Mouse (Mus musculus) adrenal gland, postnatal 36 days (tissue): Measurements from ENCODE around the gene Rab44. TPM values are rescaled to one million over a fixed set of nuclear protein-coding genes. Genes with fewer than 3 reads are reported as not detected.
A peak's percentile ranks its signal among the peaks of the same experiment; 100 is the strongest.
"Not testable (repeated sequence)": the region's sequence is repeated elsewhere in the genome, so short reads cannot be mapped to it uniquely, and the experiment has no call there.

Experiments
- DNase-seq, 2 experiments: peaks; one replicate each; pipeline ENCODE4 v3.0.0; 2021; ENCODE audit warnings: mixed read lengths in 1 of 2
- total RNA-seq, 2 experiments: library from RNA; stranded (reverse); gene quantifications; 2 replicates each; pipeline ENCODE4 v1.2.3; 2021

Gene Rab44
- total RNA-seq, 2 experiments from 2014 or later: 0.20 to 0.50 TPM

DNA sequence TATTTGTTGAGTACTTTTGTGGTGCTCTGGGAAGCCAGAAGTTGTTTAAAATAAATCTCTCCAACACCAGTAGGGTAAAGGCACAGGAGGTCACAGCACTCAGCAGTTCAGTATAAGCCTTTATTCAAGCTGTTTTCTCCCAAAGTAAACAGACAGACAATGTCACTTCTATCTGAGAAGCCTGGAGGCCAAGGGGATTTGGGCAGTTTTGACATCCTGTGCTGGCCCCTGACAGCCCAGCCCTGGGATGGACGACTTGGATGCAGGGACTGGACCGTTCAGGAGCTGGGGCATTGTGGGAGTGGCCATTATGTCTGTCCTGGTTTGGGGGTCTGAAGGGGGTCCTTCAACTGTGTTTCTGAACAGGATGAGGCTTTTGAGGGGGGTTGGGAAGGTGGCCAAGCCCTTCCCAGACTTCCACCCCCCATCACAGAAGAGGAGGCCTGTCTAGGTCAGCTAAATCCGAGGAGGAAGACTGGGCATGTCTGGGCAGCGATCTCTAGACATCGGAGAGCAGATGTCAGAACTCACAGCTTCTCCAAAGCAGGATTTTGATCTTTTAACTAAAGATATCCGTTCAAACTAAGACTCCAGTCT lies 22.5 kb upstream of the Rab44 start:
- DNase-seq: no peak

DNA sequence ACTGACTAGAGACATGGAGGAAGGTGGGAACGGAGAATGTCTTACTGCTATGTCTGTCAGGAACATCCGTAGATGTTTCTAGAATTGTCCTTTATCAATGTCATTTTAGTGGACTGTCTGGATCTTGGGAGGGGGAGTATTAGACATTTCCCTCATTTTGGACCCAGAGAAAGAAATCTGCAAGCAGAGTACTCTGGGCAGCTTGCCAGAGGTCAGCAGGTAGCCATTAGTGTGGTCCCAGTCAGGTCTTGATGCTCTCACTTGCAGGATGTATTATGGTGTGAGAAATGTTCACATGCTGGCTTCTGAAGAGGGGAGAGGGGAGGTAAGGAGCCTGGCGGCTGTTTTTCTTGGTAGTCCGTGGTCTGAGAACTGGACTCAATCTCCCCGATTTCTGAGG lies 21.4 kb upstream of the Rab44 start:
- no peak for DNase-seq

DNA sequence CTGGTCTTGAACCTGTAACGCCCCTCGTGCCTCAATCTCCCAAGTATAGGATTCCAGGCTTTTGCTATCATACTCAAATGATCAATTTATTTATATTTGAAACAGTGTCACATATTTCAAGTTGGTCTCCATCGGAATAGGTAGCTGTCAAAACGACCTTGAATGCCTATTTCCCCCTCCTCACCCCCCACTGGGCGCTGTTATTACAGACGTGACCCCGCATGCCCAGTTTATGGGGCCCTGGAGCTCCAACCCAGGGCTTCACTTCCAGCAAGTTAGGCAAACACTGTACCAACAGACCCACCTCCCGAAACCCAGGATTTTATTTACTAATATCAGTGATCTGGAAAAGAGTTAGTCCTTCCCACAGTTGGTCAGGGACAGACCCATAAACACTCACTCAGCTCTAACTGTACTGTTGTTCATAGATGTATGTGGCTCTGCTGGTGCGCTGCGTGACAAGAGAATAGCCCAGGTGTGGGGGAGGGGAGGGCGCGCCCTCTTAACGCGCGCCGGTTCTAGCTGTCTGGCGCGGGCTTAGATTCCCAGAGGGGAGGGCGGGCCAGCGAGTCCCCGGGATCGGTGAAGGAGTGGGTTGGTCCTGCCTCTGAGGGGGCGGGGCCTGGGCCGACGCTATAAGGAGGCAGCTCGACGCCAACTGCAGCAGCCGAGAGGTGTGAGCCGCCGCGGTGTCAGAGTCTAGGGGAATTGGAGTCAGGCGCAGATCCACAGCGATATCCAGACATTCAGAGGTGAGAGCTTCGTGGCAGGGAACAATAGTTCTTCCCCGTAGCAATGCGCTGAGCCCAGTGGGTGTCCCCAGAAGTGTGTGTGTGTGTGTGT lies 20.6 kb upstream of the Rab44 start:
- DNase-seq: peak; percentile 91 to 92

DNA sequence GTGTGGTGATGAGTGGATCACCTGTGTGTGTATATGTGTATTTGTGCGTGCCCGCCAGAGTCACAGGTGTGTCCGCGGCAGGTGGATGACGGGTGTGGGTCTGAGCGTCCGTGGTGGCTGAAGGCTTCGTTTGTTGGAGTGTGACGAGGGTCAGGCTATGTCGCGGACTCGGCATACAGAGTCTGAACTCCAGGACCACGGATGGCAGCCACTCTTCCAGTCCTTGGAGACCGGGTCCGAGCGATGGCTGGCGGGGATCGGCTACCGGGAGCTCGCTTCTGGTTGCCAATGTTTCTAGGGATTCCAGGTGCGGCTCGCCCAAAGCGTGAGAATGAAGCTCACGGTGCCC lies 20.0 kb upstream of the Rab44 start:
- DNase-seq: peak in 1 of 2 experiments; percentile 12

DNA sequence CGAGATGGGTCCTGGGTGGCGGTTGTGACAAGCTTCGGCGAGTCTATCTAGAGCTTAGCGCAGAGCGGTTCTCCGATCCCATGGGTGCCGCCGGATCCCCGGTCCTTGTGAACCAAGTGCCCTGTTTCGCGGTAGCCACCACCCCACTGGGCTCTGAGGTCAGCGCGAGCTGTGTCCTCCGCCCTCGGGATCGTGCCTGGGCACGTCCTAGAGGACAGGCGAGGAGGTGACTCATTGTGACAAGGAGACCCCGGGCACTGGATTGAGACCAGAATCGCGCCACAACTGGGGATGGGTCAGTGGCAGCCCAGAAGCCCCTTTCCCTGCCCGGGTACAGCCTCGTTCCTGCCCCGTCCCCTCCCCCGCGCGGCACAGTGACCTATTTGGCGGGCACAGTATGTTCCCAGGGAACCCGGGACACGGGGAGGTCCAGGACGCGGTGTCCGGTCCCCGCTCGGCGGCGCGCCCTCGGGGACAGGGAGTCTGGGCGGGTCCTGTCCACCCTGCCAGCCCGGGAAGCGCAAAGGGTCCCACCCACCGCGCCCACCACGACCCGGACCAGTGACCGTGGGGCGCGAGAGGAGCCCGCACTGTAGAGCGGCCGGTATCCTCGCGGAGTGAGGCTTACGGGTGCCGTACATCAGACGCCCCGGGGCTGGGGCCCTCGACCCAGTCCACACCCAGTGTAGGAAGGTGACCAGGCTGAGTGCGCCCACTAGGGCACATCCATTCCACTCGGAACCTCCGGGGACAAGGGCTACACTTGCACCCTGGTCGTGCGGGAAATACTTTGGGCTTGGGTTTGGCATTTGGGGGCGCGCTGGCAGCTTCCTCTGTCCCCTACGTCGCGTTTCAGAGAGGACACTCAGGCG lies 19.4 kb upstream of the Rab44 start:
- peak; percentile 82 to 89 for DNase-seq

DNA sequence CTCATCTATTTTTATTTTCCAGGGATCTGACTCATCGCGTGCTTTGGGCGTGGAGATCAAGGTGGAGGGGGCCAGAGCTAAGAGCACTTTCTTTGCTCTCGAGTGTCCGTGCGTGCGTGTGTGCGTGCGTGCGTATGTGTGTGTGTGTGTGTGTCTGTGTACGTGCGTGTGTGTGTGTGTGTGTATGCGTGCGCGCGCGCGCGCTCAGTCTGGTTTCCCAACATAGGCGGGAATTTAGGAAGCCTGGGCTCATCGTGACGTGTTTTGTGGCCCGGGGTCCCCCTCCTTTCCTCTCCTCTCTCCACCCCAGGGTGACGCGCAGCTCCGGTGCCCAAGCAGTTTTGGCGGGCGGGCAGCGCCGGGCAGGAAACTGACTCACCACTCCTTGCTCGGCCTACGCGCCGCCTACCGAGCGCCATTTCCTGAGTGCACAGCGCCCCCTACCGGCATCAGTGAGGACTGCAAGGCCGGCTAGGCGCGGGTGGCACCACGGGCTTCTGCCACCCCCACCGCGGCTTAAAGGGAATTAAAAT lies 18.7 kb upstream of the Rab44 start:
- peak; percentile 98 for DNase-seq

DNA sequence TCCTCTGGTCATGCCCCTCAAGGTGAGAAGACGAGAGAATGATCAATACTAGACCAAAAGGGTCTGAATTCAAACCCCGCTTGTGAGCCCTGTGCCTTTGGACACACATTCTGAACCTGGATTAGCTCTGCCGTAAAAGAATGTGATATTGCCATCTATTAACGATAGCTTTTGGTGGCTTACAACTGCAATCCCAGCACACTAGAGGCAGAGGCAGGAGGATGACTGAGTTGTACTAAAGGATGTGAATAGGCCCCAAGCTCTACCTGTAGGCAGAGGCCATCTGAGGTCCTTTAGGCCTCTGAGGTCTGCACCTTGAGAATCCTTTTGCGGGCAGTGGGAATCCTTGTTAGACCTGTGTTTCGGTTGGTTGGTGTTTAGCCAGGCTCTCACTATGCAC lies 17.7 kb upstream of the Rab44 start:
- DNase-seq: no peak

DNA sequence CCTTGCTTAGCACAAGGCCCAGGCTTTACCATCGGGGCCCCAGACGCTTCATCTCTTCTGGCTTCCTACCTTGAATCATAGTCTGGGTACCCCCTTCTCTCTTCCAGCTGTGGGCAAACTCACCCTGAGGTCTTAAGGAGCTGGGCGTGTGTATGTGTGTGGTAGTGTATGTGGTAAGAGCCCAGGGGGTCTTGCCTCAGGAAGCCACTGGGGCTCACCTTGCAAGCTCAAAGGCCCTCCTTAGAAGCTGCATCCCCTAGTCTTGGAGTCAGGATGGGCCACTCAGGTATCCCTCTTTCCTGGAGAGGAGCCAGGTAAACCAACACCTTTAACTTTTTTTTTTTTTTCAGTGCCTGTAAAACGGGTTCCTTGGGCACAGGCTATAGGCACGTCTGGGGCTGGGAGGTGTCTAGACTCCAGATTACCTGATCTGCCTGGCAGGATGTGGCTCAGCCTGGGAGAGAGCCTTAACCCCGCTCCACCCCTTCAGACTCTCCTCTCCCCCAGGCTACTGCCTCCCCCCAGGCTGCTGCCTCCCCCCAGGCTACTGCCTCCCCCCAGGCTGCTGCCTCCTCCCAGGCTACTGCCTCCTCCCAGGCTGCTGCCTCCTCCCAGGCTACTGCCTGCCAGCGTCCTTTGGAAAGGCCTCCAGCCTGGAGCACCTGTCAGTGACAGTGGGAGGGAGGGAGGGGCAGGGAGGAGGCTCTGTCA lies 16.9 kb upstream of the Rab44 start:
- DNase-seq: no peak

DNA sequence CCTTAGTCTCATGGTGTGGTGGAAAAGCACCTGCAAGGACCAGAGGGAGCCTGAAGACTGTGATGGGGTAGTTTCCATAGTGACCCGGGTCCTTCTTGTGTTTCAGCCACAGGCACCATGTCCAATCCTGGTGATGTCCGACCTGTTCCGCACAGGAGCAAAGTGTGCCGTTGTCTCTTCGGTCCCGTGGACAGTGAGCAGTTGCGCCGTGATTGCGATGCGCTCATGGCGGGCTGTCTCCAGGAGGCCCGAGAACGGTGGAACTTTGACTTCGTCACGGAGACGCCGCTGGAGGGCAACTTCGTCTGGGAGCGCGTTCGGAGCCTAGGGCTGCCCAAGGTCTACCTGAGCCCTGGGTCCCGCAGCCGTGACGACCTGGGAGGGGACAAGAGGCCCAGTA lies 15.7 kb upstream of the Rab44 start:
- no peak for DNase-seq

DNA sequence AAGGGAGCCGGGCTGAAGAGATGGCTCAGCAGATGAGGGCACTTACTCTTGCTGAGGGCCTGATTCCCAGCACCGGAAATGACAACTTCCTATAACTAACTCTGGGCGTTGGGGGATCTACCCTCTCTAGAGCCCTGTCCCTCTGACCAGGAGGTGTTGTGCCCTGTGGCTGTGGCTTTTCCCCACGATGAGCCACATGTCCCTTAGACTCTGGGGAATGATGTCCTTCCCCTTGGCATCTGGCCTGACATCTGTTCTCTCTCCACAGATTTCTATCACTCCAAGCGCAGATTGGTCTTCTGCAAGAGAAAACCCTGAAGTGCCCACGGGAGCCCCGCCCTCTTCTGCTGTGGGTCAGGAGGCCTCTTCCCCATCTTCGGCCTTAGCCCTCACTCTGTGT lies 14.9 kb upstream of the Rab44 start:
- DNase-seq: no peak

DNA sequence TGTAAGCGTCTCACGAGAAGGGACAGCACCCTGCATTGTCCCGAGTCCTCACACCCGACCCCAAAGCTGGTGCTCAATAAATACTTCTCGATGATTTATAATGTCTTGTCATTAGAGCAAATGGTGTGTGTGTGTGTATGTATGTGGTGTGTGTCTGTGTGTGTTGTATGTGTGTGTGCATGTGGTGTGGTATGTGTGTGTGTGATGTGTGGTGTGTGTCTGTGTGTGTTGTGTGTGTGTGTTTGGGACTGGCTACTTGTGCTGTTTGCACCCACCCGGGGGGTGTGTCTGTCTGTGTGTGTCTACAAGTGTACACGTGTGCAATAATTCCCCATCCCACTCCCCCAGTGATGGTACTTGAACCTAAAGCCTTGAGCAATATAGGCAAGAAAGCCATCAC lies 13.3 kb upstream of the Rab44 start:
- no peak for DNase-seq

DNA sequence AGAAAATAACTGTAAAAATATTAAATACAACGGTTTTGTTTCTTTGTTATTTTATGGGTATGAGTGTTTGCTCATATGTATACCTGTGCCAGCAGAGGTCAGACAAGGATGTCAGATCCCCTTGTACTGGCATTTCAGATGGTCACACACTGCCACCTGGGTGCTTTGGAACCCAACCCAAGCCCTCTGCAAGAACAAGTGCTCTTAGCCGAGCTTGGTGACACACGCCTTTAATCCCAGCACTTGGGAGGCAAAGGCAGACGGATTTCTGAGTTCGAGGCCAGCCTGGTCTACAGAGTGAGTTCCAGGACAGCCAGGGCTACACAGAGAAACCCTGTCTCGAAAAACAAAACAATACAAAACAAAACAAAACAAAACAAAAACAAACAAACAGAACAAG lies 3.6 kb upstream of the Rab44 start:
- DNase-seq: not testable (repeated sequence)

DNA sequence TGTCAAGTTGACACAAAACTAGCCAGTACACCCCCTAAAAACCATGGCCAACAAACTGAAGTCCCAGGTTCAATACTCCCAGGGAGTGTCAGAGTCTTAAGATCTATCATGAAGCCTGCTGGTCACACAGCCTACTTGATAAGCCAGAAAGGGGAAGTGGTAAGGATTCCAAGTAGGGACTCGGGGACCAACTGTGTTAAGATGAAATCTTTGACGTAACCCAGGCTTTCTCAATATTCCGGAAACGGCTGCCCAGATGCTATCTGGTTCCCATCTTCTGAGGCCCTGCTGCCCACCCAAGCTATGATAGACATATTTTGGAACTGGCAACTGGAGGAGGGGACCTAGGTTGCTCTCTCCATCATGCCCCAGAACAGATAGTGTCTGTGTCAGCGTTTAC lies 2.6 kb upstream of the Rab44 start:
- DNase-seq: no peak

DNA sequence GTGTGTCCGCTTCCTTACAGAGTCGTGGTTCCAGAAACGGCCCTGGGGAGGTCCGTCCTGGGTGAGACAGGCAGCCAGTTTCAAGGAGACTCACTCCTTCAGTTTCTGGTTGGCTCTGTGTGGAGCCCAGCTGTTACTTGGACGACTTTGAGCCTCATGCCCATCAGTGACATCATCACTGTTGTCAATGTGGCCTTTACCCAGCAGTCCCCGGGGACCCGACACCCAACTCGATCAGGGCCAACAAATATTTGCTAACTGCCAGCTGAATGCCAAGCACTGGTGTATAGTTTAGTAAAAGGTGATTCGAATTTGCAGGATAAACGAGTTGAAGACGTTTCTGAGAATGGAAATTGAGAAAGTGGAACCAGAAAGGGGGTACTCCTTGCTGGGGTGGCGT lies 2.1 kb downstream of the Rab44 start:
- peak; percentile 11 to 45 for DNase-seq

DNA sequence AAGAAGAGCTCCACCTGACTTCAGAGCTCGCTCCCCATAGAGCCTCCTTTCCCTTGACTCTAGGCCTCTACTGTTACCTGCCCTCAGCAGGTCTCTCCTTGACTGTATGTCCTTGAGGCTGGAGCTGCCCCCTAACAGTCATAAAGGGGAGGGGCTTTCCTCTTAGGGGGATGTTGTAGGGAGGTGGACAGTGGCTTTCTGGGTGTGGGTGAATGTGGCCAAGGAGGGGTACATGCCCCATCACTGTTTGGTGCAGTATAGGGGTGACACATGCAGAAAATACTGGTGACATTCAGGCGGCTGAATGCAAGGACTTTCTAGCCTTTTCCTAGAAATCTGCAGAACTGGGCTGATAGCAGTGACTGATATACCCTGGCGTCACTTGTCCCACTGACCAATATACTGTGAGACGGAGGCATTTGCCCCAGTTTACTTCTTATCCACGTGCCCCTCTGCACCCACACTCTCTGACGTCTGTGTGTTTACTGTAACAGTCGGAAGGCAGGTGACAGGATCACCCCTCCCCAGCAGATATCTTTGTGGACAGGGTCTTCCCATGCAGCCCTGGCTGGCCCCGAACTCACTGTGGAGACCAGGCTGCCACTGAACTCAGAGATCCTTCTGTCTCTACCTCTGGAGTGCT lies 3.2 kb downstream of the Rab44 start:
- no peak for DNase-seq

DNA sequence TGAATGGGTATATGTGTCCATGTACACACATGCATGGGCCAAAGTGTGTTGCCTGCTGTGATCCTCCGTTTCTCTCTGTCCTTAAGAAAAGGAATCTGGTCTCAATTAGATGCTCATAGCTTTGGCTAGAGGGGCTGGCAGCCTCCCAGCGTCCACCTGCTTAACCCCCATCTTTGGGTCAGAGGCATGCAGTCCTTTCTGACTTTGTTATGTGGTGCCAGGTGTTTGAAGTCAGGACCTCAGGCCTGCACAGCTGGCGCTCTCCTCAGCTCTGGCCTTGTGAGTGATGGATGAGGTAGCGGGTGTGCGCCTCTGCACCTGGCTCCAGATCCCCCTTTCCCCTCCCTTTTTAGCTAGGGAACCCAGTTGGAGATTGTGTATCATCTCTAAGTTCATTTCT lies 4.1 kb downstream of the Rab44 start:
- no peak for DNase-seq

DNA sequence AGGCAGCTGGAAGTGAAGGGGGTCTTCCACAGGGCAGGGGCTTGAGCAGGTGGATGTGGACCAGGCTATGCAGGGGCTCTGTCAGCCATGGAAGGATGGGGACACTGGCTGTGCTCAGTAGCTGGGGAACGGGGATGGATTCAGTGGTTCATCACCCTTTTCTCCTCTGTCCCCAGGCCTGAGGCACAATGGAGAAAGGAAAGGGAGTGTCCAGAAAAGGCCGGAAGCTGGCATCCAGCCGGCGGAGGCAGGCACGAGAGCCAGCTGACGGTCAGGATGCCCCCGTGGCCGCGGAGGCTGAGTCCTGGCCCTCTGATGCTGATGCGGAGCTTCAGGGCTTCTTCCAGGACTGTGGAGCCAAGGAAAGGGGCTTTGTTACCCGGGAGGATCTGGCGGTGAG lies 6.7 kb downstream of the Rab44 start:
- peak; percentile 22 to 47 for DNase-seq

DNA sequence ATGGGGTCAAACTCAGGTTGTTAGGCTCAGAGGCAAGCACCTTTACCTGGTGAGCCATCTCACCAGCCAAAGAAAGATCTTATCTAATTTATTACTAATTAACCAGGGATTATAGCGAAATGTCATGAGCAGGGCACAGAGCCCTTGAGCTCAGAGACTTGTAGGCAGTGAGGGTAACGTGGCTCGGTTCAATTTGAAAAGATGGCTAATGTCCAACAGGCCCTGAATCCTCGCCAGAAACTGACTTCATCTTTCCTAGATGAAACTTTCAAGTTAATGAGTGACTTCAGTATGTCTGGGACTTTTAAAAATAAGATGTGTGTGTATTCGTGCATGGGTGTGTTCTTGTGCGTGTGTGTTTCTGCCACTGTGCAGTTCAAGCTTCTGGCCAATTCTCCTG lies 8.9 kb downstream of the Rab44 start:
- DNase-seq: peak; percentile 70 to 71

DNA sequence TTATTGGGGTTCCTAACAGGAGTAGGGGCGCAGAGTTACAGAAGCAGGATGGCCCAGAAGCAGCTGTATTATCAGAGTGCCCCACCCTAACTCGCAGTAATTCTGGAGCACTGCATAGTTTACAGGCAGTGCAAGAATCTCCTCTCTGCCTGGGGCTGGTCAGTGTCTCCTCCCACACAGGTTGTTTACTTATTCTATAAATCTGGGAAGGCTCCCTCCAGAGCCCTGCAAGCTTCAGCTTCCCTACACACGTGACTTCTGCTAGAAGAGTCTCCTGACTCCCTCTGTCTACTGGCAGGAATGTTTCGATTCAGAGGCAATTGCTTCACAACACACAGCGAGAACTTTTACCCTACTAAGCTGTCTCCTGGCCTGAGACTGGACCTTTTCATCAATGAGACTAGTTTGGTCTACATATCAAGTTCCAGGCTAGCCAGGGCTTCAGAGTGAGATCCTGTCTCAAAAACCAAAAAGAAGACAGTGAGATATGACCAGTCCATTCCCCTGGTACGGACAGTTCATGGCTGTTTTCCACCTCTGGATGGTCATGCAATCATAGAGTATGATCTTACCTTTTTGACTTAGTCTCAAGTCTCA lies 9.7 kb downstream of the Rab44 start:
- no peak for DNase-seq

DNA sequence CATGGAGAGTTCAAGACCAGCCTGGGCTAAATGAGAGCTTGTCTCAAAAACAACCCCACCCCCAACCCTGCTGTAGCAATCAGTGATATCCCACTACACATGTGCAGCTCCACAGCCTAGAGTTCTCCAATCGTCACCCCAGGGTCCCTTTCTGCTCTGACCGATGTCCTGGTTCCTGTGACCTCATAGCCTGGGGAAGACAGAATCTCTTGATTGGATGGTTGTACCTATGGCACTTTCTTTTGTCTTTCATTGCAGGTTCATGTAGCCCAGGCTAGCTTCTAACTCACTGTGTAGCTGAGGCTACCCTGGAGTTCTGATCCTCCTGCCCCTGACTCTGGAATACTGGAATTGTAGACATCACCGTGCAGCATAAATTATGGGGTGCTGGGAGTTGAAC lies 12.6 kb downstream of the Rab44 start:
- no peak for DNase-seq

DNA sequence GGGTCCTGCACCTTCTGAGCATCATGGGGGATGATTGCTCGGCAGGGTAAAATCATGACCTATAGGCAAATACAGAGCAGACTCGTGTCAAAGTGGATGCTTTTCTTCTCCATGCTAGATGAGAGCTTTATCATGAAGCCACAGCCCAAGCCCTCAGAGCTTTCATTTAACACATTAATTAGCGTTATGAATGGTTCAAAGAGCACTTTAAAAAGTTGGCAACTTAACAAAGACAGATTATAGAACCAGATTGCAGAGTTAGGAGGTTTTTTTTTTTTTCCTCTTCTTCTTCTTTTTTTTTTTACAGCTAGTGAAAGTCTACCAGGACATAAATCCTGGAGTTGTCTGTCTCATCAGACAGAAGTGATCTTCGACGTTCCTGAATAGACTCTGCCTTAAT lies 15.4 kb downstream of the Rab44 start:
- no peak for DNase-seq
